Mouse (Mus musculus) kidney, embryonic 15.5 days (tissue): ENCODE measurements around the gene Cacna1f. TPM values are rescaled to one million over a fixed set of nuclear protein-coding genes. Genes with fewer than 3 reads are reported as not detected.

Experiments
- ATAC-seq: fragments of 200-750 bp; cut with Nextera tagmentation; replicated peaks from 2 replicates; pipeline ENCODE4 v1.8.0; 2017; ENCODE audit warnings: moderate TSS enrichment; ENCODE audit not compliant: low FRiP score
- H3K27ac ChIP-seq: fragments of 300-500 bp; sonication (generic); 2 replicates; pipeline ENCODE4 v1.5.1; 2015; ENCODE audit warnings: mild to moderate bottlenecking, inconsistent platforms
- H3K27me3 ChIP-seq: fragments of 300-500 bp; sonication (generic); 2 replicates; pipeline ENCODE4 v1.6.1; 2015; ENCODE audit warnings: inconsistent platforms
- H3K36me3 ChIP-seq: fragments of 300-500 bp; sonication (generic); 2 replicates; pipeline ENCODE4 v1.6.1; 2015; ENCODE audit warnings: inconsistent platforms
- H3K4me1 ChIP-seq: fragments of 300-500 bp; sonication (generic); 2 replicates; pipeline ENCODE4 v1.6.1; 2015; ENCODE audit warnings: inconsistent platforms
- H3K4me2 ChIP-seq: fragments of 300-500 bp; sonication (generic); 2 replicates; pipeline ENCODE4 v1.6.1; 2015; ENCODE audit warnings: moderate library complexity, mild to moderate bottlenecking, inconsistent platforms
- H3K4me3 ChIP-seq: fragments of 300-500 bp; sonication (generic); replicated peaks from 2 replicates; pipeline ENCODE4 v1.5.1; 2015; ENCODE audit warnings: mild to moderate bottlenecking, inconsistent platforms
- H3K9ac ChIP-seq: fragments of 300-500 bp; sonication (generic); 2 replicates; pipeline ENCODE4 v1.6.1; 2015; ENCODE audit warnings: mild to moderate bottlenecking, inconsistent platforms
- H3K9me3 ChIP-seq: fragments of 300-500 bp; sonication (generic); replicated peaks from 2 replicates; pipeline ENCODE4 v1.6.1; 2016; ENCODE audit warnings: inconsistent platforms
- WGBS: fragments of 180-500 bp; shearing (Covaris S2); methylation state at CpG from one replicate; pipeline ENCODE4 v1.1.7; 2015; ENCODE audit warnings: mixed read lengths; 5-methylcytosine and 5-hydroxymethylcytosine counted together
- polyA plus RNA-seq: library from polyadenylated mRNA; unstranded; fragments of >200 nt; fragmentation: Nextera tagmentation; extraction: Ambion mirVana; gene quantifications from 2 replicates; pipeline ENCODE4 v1.2.1, GENCODE M21; 2015

Gene Cacna1f
- polyA plus RNA-seq, 1 experiment from 2014 or later, result not detected

DNA sequence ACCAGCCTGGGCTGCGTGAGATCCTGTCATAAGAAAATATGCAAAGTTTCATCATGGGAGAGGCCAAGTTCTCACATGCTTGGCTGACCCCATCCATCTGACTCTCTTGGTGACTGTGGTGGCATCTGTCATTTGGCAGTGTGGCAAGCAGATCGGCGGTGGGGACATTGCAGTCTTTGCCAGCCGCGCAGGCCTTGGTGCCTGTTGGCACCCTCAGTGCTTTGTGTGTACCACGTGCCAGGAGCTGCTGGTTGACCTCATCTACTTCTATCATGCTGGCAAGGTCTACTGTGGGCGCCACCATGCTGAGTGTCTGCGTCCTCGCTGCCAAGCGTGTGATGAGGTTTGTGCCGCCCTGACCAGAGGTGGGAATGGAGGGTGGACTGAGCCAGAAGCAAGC, 57.9 kb downstream of the Cacna1f start:
- no peak for ATAC-seq
- peaks cover 46% of the 10 kb centered on the region for H3K36me3 ChIP-seq
- H3K9ac ChIP-seq, result no peak overlapping the region
- H3K4me2 ChIP-seq, result no peak overlapping the region
- no peak overlapping the region for H3K27ac ChIP-seq
- H3K4me1 ChIP-seq, result no peaks in the 10 kb centered on the region
- no peaks in the 10 kb centered on the region for H3K27me3 ChIP-seq
- no peak overlapping the region for H3K4me3 ChIP-seq
- H3K9me3 ChIP-seq, result no peaks in the 10 kb centered on the region
- WGBS, result 90% methylated on average over 11 of the region's 11 CpGs

DNA sequence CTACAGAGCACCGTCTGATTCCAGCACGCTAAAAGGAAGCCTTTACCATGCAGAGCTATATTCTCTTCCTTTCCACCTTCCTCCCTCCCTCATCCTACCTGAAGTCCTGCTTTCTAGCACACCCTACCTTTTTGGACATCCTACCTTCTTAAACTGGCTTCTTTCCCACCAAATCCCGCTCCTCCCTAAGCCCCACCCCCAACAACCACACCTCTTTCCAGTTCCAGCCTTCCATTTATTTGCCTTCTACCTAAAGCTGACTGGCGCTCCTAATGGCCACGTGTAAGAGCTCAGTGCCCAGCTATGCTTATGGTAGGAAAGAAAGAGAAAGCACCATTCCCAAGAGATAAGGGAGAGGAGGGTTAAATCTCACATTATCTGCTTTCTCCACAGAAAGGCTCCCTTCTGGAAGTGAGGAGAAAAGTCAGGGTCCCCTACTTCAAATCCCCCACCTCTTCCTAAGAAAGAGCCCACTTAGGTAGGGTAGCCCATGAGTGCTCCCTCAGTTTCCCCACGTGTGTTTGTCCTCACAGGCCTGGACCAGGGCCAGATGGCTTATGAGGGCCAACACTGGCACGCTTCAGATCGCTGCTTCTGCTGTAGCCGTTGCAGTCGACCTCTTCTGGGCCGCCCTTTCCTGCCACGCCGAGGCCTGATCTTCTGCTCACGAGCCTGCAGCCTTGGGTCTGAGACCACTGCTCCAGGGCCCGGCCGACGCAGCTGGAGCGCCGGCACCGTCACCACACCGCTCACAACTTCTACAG, 59.0 kb downstream of the Cacna1f start:
- ATAC-seq, result no peak
- H3K4me3 ChIP-seq, result no peak overlapping the region
- no peak overlapping the region for H3K9ac ChIP-seq
- no peak overlapping the region for H3K4me2 ChIP-seq
- peaks cover 41% of the 10 kb centered on the region for H3K36me3 ChIP-seq
- 73% methylated on average over 21 of the region's 21 CpGs for WGBS
- no peak overlapping the region for H3K27ac ChIP-seq
- H3K4me1 ChIP-seq, result no peaks in the 10 kb centered on the region
- no peaks in the 10 kb centered on the region for H3K27me3 ChIP-seq
- H3K9me3 ChIP-seq, result no peaks in the 10 kb centered on the region

DNA sequence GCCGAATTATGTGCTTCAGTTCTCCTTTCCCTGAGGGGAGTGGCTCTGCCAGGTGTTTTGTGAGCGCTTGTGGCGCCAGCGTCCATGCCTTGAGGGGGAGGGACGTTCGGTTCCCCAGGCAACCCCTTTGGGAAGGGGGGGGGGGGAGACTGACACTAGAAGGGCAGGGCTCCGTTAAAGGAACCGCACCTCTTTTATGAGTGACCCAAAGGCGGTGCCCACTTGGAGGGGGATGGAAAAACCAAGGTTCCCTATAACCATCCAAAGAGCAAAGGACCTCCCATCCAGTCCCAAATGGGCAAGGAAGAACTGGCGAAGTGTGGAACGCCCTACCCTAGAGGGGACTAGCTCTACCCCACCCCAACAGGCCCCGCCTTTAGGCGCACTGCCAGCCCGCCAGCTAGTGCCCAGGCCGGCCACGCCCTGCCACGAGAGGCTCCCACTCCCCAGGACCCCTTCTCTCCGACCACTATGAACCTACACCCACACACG, 63.6 kb downstream of the Cacna1f start:
- WGBS, result 20% methylated on average over 17 of the region's 19 CpGs
- Histone ChIP-seq H3K9me3 (no peaks in the 10 kb centered on the region), H3K27ac (peak overlapping the region; percentile 91), H3K4me1 (peaks cover 27% of the 10 kb centered on the region), H3K4me2 (peak overlapping the region; percentile 62), H3K4me3 (peak overlapping the region; percentile 53), H3K36me3 (peaks cover 25% of the 10 kb centered on the region), H3K27me3 (no peaks in the 10 kb centered on the region), H3K9ac (peak overlapping the region; percentile 52)
- peak; percentile 79 for ATAC-seq

DNA sequence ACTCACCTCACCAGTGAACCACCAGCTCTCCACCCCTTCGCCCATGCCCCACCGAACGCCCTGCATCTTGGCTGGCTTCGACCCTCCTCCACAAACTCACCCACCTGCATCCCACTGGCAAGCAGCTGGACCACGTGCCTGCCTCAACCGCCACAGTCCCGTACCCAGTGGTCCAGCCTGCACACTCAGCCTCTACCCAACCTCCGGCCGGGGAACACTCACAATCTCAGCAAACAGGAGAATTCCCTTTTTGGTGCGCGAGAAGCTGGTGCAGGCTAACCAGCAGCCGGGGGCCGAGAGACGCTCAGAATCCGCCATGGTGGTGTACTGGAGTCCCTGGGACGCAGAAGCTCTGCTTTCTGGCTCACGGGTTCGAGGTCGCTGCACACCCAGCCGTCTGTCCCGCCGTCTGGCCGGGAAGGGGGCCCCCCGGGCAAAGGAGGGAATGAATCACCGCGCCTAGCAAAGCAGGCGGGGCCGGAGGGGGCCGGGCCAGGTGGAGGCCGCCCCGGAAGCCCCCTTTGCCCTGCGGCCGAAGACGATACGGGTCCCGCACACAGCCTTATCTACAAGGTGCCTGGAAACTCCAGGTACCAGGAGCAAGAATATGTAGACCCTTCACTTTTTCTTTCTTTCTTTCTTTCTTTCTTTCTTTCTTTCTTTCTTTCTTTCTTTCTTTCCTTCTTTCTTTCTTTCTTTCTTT, 64.2 kb downstream of the Cacna1f start, which contains the start of gene Plp2:
Gene Plp2 (minus strand): TSS at position 470 of the 703 bp plus-strand sequence.
- Histone ChIP-seq H3K36me3 (peaks cover 23% of the 10 kb centered on the region), H3K27ac (peak within 1 kb of the TSS; percentile 91), H3K4me3 (peak within 1 kb of the TSS; percentile 53), H3K27me3 (no peaks in the 10 kb centered on the region), H3K4me1 (peaks cover 27% of the 10 kb centered on the region), H3K9ac (peak within 1 kb of the TSS; percentile 52), H3K9me3 (no peaks in the 10 kb centered on the region), H3K4me2 (peak within 1 kb of the TSS; percentile 62)
- 23% methylated on average over 35 of the region's 36 CpGs for WGBS
- peak; percentile 40 for ATAC-seq

DNA sequence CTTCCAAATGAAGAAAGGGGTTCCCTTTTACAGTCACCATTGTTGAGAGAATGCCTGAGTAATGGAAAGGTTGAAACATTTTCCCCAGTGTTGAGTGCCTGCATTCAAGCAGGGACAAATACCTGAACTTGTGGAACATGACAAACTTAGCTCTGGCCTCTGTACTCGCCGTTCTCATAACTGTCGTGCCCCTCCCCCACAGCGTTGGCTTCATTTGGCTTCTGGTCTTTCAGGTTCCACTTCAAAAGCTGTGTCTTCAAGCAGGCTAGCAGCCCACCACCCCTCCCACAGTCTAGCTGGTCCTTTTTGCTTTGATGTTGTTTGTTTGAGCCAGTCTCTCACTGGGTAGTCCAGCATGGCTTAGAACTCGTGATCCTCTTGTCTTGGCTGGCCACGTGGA, 65.9 kb downstream of the Cacna1f start:
- 38% methylated on average over 6 of the region's 6 CpGs for WGBS
- Histone ChIP-seq H3K9me3 (no peaks in the 10 kb centered on the region), H3K36me3 (0 out of 2 replicates have a peak, but pooled peaks cover 7% of the 10 kb centered on the region), H3K9ac (no peak overlapping the region), H3K4me1 (peaks cover 27% of the 10 kb centered on the region), H3K27ac (0 out of 2 replicates have a peak overlapping the region, but pooled peaks have one; percentile 87), H3K4me3 (no peak overlapping the region), H3K27me3 (no peaks in the 10 kb centered on the region), H3K4me2 (no peak overlapping the region)
- no peak for ATAC-seq

DNA sequence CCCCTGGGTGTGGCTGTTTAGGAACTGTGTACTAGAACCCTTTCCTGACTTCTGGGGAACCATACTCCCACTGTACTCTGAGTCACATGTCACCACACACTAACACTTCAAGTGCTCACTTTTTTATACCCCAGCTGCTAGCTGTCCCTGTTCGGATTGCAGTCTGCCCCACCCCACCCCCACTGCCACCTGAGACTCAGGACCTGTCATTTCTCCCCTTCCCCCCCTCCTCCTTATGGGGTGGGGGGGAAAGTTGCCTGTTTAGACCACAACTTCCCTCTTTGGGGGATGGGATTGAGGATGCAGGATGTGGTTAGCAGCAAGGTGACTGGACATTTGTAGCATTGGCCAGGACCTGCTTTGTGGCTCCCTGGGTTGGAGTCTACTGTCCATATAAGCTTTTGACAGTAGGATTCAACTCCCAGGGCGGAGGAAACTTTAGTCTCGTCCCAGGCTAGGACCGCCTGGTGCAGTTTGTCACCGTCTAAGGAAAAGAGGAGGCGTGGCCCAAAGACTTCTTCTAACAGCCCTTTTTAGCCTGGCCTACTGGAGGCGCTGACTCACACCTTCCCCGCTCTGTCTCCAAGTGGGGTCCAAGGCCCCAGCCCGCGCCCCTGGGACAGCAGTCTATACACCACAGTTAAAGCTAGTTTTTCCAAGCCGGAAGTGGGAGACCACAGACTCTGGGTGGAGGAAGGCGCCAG, 66.8 kb downstream of the Cacna1f start:
- no peak overlapping the region for H3K9ac ChIP-seq
- peak overlapping the region; percentile 87 for H3K27ac ChIP-seq
- H3K4me3 ChIP-seq, result peak overlapping the region; percentile 32
- H3K4me2 ChIP-seq, result peak overlapping the region; percentile 61
- 0 out of 2 replicates have a peak, but pooled peaks cover 5% of the 10 kb centered on the region for H3K36me3 ChIP-seq
- WGBS, result 26% methylated on average over 12 of the region's 12 CpGs
- peaks cover 27% of the 10 kb centered on the region for H3K4me1 ChIP-seq
- peak; percentile 27 for ATAC-seq
- no peaks in the 10 kb centered on the region for H3K27me3 ChIP-seq
- no peaks in the 10 kb centered on the region for H3K9me3 ChIP-seq

DNA sequence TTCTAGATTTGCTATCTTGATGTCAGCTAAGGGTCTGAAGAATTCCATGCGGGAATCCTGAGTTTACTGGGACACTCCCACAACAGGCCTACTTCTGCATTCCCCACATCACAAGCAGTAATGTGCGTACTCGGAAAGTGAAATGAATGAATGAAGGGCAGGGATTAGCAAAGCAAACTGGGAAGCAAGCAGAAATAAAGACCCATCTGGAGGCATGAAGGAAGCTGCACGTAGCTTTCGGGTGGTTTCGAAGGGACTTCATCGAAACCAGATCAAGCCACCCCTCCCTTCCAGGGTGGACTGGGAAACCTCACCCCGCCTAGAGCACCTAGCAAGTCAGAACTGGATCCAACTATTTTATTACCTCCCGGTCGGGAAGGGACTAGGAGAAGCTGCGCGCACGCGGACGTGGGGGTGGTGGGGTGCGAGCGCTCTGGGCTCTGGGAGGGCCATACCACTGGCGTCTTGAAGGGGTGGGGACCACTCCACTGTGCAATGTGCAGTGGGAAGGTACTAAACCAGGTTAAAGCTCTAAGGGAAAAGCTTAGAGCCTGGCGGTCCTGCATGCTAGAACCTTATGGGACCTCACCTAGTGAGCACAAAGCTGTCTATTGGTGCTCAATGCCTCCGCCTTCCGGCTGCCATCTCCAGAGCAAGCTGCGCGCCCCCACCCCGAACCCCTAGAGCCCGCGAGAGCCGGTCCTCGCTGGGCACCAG, 67.6 kb downstream of the Cacna1f start:
- Histone ChIP-seq H3K9me3 (no peaks in the 10 kb centered on the region), H3K9ac (peak overlapping the region; percentile 26; the same call in 1 of the 2 replicates)

DNA sequence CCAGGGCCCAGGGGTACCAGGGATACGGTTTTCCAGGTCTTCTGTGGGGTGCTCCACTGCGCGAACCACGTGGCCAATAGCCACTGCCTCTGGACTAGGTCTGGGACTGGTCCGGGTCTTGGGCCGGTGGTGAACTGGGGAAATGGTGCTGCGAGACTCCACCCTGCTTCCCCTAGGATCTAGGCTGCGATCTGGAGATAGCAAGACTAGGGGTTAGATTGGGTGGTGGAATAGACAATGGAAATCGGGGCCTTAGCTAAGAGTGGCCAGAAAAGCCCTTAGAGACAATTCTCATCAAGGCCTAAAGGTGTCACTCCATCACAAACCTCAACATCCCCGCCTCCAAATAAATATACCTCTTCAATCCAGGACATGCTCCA, 68.1 kb downstream of the Cacna1f start:
- peak overlapping the region; percentile 26; the same call in 1 of the 2 replicates for H3K9ac ChIP-seq
- H3K27me3 ChIP-seq, result no peaks in the 10 kb centered on the region
- ATAC-seq, result no peak
- H3K27ac ChIP-seq, result peak overlapping the region; percentile 87
- H3K4me1 ChIP-seq, result peaks cover 27% of the 10 kb centered on the region
- H3K9me3 ChIP-seq, result no peaks in the 10 kb centered on the region
- no peaks in the 10 kb centered on the region for H3K36me3 ChIP-seq
- 36% methylated on average over 10 of the region's 10 CpGs for WGBS
- peak overlapping the region; percentile 61 for H3K4me2 ChIP-seq
- peak overlapping the region; percentile 32 for H3K4me3 ChIP-seq

More for the DNA sequence above, 67.6 kb downstream of the Cacna1f start:
- Histone ChIP-seq H3K27ac (peak overlapping the region; percentile 87), H3K27me3 (no peaks in the 10 kb centered on the region), H3K4me3 (peak overlapping the region; percentile 32), H3K4me1 (peaks cover 27% of the 10 kb centered on the region), H3K36me3 (no peaks in the 10 kb centered on the region), H3K4me2 (peak overlapping the region; percentile 61)
- peak; percentile 44 for ATAC-seq
- WGBS, result 29% methylated on average over 28 of the region's 28 CpGs

DNA sequence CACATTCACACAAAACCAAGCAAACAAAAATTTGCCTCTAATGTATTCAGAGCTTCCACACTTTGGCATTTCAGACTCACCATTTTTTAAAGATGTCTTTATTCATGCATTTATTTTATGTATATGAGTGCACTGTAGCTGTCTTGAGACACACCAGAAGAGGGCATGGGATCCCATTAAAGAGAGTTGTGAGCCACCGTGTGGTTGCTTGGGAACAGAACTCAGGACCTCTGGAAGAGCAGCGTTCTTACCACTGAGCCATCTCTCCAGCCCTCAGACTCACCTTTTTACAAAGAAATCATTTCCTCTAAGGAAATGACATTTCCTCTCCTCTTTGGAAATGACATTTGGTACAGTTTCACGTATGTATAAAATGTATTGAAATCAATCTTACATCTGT, 72.1 kb downstream of the Cacna1f start:
- no peaks in the 10 kb centered on the region for H3K36me3 ChIP-seq
- peak overlapping the region; percentile 59; the same call in 1 of the 2 replicates for H3K4me2 ChIP-seq
- ATAC-seq, result no peak
- peaks cover 11% of the 10 kb centered on the region for H3K4me1 ChIP-seq
- H3K4me3 ChIP-seq, result no peak overlapping the region
- no peak overlapping the region for H3K27ac ChIP-seq
- 48% methylated on average over 3 of the region's 3 CpGs for WGBS
- H3K27me3 ChIP-seq, result no peaks in the 10 kb centered on the region
- H3K9ac ChIP-seq, result no peak overlapping the region
- no peaks in the 10 kb centered on the region for H3K9me3 ChIP-seq

DNA sequence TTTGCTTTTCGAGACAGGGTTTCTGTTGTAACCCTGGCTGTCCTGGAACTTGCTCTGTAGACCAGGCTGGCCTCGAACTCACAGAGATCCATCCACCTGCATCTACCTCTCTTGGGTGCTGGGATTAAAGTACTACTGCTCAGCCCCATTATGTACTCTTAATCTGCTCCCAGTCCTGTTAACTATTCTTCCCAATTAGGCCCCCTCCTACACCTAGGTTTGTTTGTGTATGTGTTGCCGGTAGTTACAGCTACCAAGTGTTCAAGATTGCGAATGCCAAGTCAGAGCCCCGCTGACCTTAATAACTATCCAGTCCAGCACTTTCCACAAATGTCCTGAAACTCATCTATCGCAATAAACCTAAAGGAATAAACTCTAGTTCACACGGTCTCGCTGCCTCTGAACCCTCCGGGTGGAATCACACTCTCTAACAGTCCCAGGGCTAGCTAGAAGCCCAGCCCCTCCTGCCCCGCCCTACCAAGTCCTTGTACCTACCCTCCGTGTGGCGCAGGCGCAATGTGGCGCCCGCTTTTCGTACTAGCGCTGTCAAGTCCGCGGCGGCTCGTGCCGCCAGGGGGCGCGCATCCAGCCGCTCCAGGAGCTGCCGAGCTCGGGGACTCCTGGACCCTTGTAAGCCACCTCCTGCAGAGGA, 72.6 kb downstream of the Cacna1f start:
- ATAC-seq, result peak; percentile 95
- H3K4me3 ChIP-seq, result peak overlapping the region; percentile 36
- H3K36me3 ChIP-seq, result no peaks in the 10 kb centered on the region
- H3K9ac ChIP-seq, result no peak overlapping the region
- H3K9me3 ChIP-seq, result no peaks in the 10 kb centered on the region
- H3K4me2 ChIP-seq, result peak overlapping the region; percentile 59
- peaks cover 5% of the 10 kb centered on the region; the same call in 1 of the 2 replicates for H3K4me1 ChIP-seq
- no peaks in the 10 kb centered on the region for H3K27me3 ChIP-seq
- 14% methylated on average over 27 of the region's 27 CpGs for WGBS
- no peak overlapping the region for H3K27ac ChIP-seq

DNA sequence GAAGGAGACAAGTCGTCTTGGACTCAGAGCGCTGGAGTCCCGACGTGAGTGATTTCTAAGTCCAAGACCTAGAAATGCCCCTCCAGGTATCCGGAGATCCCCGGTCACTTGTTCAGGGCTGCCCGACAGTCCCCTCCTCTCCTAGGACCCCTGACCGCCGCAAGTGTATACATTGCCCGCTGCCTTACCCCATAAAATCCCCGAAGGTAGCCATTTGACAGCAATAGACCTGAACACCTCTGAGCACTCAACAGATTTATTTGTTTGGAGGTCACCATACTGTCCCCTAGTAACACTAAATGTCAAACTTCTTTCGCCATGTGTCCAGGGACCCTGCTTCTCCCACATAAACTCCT, 73.2 kb downstream of the Cacna1f start:
- Histone ChIP-seq H3K27me3 (no peaks in the 10 kb centered on the region), H3K36me3 (no peaks in the 10 kb centered on the region), H3K4me3 (peak overlapping the region; percentile 36), H3K27ac (no peak overlapping the region), H3K4me1 (peaks cover under 1% of the 10 kb centered on the region; the same call in 1 of the 2 replicates), H3K4me2 (peak overlapping the region; percentile 59), H3K9me3 (no peaks in the 10 kb centered on the region), H3K9ac (no peak overlapping the region)
- whole genome bisulfite sequencing, result 18% methylated on average over 12 of the region's 12 CpGs
- peak; percentile 47 for ATAC-seq
